Mouse (Mus musculus) gastrocnemius, postnatal 36 days (tissue): ENCODE measurements at regions not wholly inside any gene's neighbourhood (a gene's known extent, or its start where the extent isn't known, plus 50 kb on each side); places are given as distances from the start of the nearest gene placed in this dataset.

Source experiments
- DNase-seq, 2 experiments: peaks; one replicate each; pipeline ENCODE4 v3.0.0; 2022
- intact Hi-C: fragments of 180-260 bp; cut with DNase I; formaldehyde crosslinking; loops from one replicate; pipeline ENCODE4 v1.15.1; 2025

DNA sequence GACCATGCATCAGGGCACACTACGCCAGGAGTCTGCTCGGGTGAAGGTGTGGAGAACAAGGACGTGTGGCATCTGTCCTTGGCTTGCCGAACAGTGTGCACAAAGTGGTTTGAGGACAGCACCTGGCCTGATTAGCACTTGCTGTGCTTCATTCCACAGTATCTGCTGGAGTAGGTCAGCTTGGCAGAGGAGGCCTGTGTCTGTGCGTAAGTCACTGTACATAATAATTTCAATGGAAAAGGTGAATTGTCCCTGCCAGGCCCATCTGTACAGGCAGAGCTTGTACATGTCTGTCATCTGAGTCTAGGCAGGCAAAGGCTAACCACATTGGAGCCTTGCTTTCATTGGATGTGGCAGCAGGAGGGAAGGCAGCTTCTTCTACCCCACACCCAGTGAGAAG lies 979.5 kb upstream of the Car8 start:
- intact Hi-C loops: no loop called here
- DNase-seq: no peak

DNA sequence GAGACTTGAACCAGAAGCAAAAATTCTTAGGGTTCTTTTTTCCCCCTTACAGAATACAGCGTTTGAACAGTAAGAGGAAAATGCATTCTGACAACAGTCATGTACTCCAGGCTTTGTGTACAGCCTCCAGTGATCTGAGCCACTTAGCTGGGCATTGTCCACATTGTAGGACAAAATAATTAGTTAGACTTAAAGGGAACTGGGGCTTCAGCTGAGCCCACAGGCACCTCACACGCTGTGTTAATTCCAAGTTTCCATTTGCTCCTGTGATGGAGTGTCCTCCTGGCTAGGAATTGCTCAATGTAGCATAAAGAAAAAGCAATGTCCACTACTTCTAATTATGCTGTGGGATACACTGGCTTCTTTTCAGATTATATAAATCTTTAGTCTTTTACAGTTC lies 969.8 kb upstream of the Car8 start:
- intact Hi-C loops: no loop called here
- DNase-seq: no peak

DNA sequence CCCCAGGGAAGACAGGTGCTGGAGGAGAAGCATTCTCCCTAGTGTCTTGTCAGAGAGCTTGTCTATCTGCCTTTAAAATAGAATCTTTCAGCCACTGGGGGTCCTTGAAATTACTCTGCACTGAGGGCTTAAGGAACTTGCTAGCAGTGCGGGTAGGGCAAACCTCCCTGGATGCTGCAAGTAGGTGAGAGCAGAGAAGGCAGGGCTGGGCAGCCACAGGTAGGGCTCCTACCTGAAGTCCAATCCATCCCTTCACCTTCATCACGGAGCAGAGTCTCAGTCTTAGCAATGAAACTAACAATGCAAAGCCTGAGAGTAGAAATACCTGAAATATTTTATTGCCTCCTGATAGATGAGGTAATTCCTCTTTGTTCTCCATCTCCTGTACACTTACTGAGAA lies 961.2 kb upstream of the Car8 start:
- intact Hi-C loops: no loop called here
- DNase-seq: no peak

DNA sequence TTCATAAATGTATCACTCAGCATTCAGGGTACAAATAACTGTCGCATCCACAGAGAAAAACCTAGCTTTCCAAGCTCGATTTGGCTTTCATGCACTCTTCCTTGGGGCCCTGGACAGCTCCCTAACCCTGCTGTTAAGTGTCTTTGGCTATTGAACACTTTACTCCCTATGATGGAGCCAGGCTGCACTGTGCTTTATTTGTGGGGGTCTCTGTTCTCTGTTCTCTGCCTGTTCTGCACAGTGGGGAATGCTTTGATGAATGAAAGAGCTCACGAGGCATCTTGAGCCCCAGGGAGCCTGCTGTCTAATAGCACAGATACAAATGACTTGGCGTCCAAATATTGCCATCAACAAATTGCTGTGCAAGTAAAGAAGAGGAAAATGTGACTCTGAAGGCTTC lies 957.6 kb upstream of the Car8 start:
- no peak for DNase-seq
- intact Hi-C loops: no loop called here

GRCm38 (mm10) chr4:9193121-9193520 lies 954.3 kb upstream of the Car8 start:
- intact Hi-C loops: no loop called here
- no peak for DNase-seq

DNA sequence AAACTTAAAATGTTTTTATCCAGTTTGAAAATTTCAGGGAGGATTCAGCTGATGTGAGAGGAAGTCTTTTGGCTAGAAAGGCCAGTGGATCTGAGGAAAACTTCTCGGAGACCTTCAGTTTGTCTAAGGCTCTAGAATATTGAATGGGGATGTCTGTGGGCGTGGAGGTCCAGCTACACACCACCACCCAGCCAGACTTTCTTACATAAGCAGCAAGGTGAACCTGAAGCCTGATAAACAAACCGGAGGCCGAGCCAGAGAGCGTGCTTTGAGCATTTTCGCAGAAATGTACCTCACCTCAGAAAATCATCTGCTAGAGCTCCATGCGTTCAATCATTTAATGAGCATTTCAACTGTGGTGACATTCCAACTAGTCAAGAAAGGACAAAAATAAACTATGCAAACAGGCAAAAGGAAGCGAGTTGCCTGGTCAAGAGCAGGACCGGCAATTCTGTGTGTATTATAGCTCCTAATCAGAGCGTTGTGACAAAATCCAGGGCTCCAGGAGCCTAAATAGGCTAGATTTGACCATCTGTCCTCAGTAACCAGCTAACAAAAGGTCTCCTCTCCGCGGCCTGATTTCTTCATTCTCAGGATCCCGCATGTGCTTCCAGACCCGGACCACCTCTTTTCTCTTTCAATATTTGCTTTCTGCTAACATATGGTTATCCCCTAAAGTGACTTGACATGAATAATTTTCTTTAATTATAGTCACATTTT lies 946.5 kb upstream of the Car8 start:
- intact Hi-C loops: no loop called here
- DNase-seq: no peak

DNA sequence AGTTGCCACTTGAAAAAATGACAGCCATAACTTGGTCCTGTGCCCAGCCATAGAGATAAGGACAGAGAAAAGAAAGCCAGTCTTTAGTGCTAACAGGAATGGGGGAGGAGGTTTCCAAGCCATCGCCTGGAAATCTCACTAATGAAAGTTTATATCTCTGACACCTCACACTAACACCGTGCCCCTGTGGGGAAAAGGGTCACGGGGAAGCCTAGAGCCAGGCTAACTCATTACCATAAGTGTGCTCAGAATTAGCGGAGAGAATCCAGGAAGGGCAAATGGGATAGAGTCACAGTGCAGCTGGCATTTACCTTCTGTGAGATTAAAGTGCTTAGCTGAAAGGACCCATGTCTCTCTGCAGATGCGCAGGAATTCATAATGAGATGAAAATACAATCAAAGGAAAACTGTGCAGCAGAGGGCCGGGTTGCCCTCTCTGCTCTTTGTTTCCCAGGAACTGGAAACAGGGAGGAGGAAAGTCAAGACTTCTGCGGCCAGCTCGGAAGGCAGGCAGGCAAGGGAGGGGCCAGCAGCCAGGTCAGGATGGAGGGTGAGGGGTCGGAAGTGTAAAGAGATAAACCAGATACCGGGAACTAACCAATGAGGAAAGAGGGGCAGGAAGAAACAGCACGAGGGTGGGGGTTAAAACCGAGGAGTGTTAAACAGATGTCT lies 945.7 kb upstream of the Car8 start:
- no peak for DNase-seq
- intact Hi-C loops: no loop called here

- no peak for DNase-seq
- intact Hi-C loops: no loop called here
Measured at GRCm38 (mm10) chr4:9174365-9174764, 935.5 kb upstream of the Car8 start.

DNA sequence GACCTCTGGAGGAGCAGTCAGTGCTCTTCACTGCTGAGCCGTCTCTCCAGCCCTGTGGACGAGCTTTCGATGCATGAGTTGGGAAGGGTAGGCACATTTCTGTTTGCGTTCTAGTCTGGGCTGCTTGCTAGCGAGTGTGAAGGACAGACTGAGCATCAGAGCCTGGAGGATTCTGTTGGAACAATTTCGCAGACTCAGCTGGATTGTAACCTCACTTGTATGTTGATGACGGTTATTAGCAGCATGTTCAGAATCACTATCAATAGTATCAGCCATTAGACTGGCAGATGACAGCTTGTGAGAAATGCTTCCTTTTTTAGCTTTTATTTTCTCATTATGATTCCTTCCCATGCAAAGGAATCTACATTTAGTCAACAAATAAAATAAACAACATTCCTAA lies 923.5 kb upstream of the Car8 start:
- DNase-seq: no peak
- intact Hi-C loops: no loop called here

DNA sequence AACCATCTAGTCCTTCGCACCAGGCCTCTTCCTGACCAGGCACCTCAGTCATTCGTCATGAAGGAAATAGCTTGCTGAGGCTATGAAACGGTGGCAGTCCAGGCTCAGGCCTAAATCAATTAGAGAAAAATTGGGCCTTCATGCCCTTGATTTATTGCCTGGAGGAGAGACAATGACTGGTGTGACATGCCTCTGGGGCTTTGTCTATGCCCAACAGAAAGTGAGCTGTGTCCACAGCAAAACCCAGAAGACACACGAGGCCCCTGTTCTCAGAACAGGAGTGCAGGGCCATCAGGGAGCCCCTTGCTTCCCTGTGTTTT lies 922.9 kb upstream of the Car8 start:
- no peak for DNase-seq
- intact Hi-C loops: no loop called here

- intact Hi-C loops: no loop called here
- DNase-seq: no peak
Measured at GRCm38 (mm10) chr4:9161068-9161813, 922.4 kb upstream of the Car8 start.

GRCm38 (mm10) chr4:9147732-9148131 lies 908.9 kb upstream of the Car8 start:
- DNase-seq: no peak
- intact Hi-C loops: no loop called here

- DNase-seq: no peak
- intact Hi-C loops: no loop called here
Measured at GRCm38 (mm10) chr4:9144226-9145215, 905.7 kb upstream of the Car8 start.

- no peak for DNase-seq
- intact Hi-C loops: no loop called here
Measured at GRCm38 (mm10) chr4:9143087-9143486, 904.2 kb upstream of the Car8 start.

DNA sequence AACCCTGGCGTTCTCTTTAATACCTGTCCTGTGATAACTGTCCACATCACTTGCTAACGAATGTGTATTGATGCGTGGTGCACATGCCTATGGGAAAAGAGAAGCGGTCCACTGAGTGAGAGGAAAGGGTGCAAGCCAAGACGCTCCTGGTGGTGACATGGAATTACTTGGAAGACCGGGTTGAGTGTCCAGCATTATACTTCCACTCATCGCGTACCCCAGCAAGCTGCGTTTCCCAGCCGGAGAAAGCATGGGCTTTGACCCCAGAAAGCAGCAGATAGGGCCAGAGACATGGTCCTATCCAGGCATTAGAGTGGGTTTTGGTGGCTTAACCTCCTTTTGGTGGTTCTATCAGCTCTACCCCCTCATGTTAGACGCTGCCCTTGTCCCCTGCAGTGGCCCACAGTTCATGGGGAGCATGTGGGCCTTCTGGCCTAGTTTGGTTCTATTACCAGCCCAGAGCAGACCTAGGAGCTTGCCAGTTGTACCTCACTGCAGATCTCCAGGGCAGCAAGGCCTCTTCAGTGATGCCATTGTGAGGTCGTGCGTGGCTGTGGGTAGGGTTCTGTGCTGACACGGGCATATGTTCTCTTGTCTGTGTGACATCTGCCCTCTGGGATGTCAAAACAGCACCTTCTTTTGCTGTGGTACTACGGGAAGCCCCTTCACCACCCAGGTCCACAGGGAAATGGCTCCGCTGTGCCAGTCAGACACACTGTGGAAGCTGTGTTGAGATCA lies 903.3 kb upstream of the Car8 start:
- intact Hi-C loops: no loop called here
- no peak for DNase-seq

DNA sequence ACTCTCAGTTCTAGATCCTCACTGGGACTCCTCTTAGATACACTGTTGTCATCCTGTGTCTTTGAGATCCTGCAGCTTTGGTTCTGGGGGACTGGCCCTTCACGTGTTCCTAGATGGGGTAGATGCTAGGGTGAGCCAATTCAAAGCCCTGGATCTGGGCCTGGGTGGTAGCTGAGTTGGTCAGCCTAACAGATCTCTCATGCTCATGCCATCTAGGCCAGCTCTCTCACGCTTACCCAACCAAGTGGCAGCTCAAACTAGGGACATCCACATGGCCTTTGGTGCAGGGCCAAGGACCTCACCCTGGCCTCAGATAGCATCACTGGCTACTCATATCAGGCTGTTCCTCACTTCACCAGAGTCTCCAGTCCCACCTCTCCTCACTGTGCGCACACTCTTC lies 901.9 kb upstream of the Car8 start:
- no peak for DNase-seq
- intact Hi-C loops: no loop called here

GRCm38 (mm10) chr4:9136657-9137056 lies 897.8 kb upstream of the Car8 start:
- intact Hi-C loops: loop anchor here (5.0 to 10.0 kb wide), 2 partner anchors 321 to 638 kb away; no protein-coding TSS in a partner anchor
- no peak for DNase-seq

- peak in 1 of 2 experiments; percentile 21 for DNase-seq
- intact Hi-C loops: loop anchor here (5.0 to 10.0 kb wide), 2 partner anchors 321 to 639 kb away; no protein-coding TSS in a partner anchor
Measured at GRCm38 (mm10) chr4:9136188-9136569, 897.3 kb upstream of the Car8 start.

DNA sequence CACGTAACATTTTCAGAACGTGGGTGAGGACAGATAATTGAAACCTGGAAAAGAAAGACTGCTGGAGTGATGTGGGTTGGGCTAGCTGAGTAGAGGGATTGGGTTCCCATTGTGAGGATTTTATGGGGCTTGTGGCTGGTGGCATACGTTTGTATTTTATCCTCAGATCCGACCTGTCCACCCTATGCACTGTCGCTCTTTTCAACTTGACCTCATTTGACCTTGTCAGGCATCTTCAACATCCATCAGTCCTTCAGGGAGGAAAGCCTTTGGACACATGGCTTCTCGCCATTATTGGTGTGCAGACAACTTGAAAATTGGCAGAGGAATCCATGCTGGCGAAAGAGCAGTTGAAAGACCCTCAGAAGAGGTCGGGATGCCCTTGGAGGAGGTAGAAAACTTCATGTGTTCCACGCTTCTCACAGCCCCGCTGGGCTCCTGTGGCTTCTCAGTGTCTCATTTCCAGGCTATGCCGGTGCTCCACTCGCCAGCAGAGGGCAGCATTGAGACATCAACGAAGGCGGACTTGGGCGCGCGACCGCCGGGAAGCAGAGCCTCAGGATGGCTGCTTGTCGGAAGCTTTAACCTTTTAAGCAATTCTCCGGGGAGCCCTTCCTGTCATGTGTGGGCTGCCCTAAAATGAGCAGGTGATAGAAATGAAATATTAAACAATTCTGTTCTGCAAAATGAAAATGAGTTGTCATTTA lies 896.8 kb upstream of the Car8 start:
- intact Hi-C loops: loop anchor here (5.0 to 10.0 kb wide), 2 partner anchors 322 to 639 kb away; no protein-coding TSS in a partner anchor
- peak; percentile 86 to 90 for DNase-seq
